Mouse (Mus musculus): ENCODE measurements around the gene Defb26.

GRCm38 (mm10) chr2:152541979-152542378 lies 30.5 kb upstream of the Defb26 start:
- TF ChIP-seq MAX (IDR thresholded peaks at IDR 0.05) (no peak), CTCF (IDR thresholded peaks at IDR 0.05; ENCODE audit: control insufficient read depth, insufficient read depth, insufficient read length) (no peak), USF1 (IDR thresholded peaks at IDR 0.05; ENCODE audit: low read depth) (no peak), MYOG (IDR thresholded peaks at IDR 0.05; ENCODE audit: control insufficient read depth, extremely low read depth, insufficient read length) (no peak)

All from C2C12 (cell line).